Mouse (Mus musculus) liver, embryonic 13.5 days (tissue): ENCODE measurements around the gene Ap4b1. TPM values are rescaled to one million over a fixed set of nuclear protein-coding genes. Genes with fewer than 3 reads are reported as not detected.
"Not testable (repeated sequence)": the region's sequence is repeated elsewhere in the genome, so short reads cannot be mapped to it uniquely, and the experiment has no call there.

Source experiments
- ATAC-seq: fragments of 200-750 bp; cut with Nextera tagmentation; 2 replicates; pipeline ENCODE4 v1.8.0; 2017; ENCODE audit warnings: low read depth, mild to moderate bottlenecking, moderate number of reproducible peaks, moderate library complexity
- DNase-seq: peaks from one replicate; pipeline ENCODE4 v3.0.0; 2022
- H3K27ac ChIP-seq: fragments of 300-500 bp; sonication (generic); 2 replicates; pipeline ENCODE4 v1.5.1; 2015; ENCODE audit warnings: moderate library complexity, mild to moderate bottlenecking, inconsistent platforms
- H3K27me3 ChIP-seq: fragments of 300-500 bp; sonication (generic); 2 replicates; pipeline ENCODE4 v1.6.1; 2015; ENCODE audit warnings: mild to moderate bottlenecking, inconsistent platforms
- H3K36me3 ChIP-seq: fragments of 300-500 bp; sonication (generic); 2 replicates; pipeline ENCODE4 v1.6.1; 2015; ENCODE audit warnings: mild to moderate bottlenecking, inconsistent platforms
- H3K4me1 ChIP-seq: fragments of 300-500 bp; sonication (generic); replicated peaks from 2 replicates; pipeline ENCODE4 v1.6.1; 2015; ENCODE audit warnings: inconsistent platforms
- H3K4me2 ChIP-seq: fragments of 300-500 bp; sonication (generic); 2 replicates; pipeline ENCODE4 v1.6.1; 2015; ENCODE audit warnings: inconsistent platforms, mild to moderate bottlenecking, moderate library complexity
- H3K4me3 ChIP-seq: fragments of 300-500 bp; sonication (generic); replicated peaks from 2 replicates; pipeline ENCODE4 v1.5.1; 2015; ENCODE audit warnings: mild to moderate bottlenecking, inconsistent platforms
- H3K9ac ChIP-seq: fragments of 300-500 bp; sonication (generic); 2 replicates; pipeline ENCODE4 v1.6.1; 2015; ENCODE audit warnings: mild to moderate bottlenecking, inconsistent platforms
- H3K9me3 ChIP-seq: fragments of 300-500 bp; sonication (generic); replicated peaks from 2 replicates; pipeline ENCODE4 v1.6.1; 2016; ENCODE audit warnings: inconsistent platforms
- WGBS: fragments of 180-500 bp; shearing (Covaris S2); methylation state at CpG from one replicate; pipeline ENCODE4 v1.1.7; 2015; ENCODE audit not compliant: insufficient replicate concordance; 5-methylcytosine and 5-hydroxymethylcytosine counted together
- polyA plus RNA-seq: library from polyadenylated mRNA; unstranded; fragments of >200 nt; fragmentation: Nextera tagmentation; extraction: Ambion mirVana; gene quantifications from 2 replicates; pipeline ENCODE4 v1.2.1, GENCODE M21; 2015

Ap4b1 gene
- polyA plus RNA-seq, 1 experiment from 2014 or later, result 13.2 TPM

GRCm38 (mm10) chr3:103835272-103835950 lies 26.1 kb downstream of the Ap4b1 start:
- DNase-seq (no peak), ATAC-seq (no peak)
- H3K4me2 ChIP-seq, result no peak overlapping the region
- peaks cover 25% of the 10 kb centered on the region for H3K4me1 ChIP-seq
- H3K9ac ChIP-seq, result no peak overlapping the region
- H3K9me3 ChIP-seq, result no peaks in the 10 kb centered on the region
- no peaks in the 10 kb centered on the region for H3K27me3 ChIP-seq
- WGBS, result 71% methylated on average over 6 of the region's 6 CpGs
- no peaks in the 10 kb centered on the region for H3K36me3 ChIP-seq
- H3K4me3 ChIP-seq, result no peak overlapping the region
- no peak overlapping the region for H3K27ac ChIP-seq

DNA sequence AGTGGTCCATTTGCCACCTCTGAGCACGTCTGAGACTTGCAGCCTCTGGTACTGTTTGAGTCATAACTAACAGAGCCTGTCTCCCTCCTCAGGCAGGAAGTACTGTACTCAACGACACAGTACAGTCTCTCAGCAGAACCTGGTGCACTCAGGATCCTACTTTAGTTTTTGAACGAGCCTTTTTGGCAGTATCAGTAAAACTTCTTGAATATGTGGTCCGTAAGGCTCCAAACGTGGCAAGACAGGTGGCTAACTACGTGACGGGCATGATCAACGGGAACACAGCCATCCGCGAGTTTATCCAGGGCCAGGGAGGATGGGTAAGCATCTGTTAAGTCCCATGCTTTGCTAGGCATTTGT lies 26.6 kb downstream of the Ap4b1 start:
- H3K27ac ChIP-seq, result no peak overlapping the region
- no peaks in the 10 kb centered on the region for H3K9me3 ChIP-seq
- no peak overlapping the region for H3K4me3 ChIP-seq
- H3K36me3 ChIP-seq, result no peaks in the 10 kb centered on the region
- H3K4me2 ChIP-seq, result no peak overlapping the region
- ATAC-seq (no peak), DNase-seq (no peak)
- no peak overlapping the region for H3K9ac ChIP-seq
- peaks cover 24% of the 10 kb centered on the region for H3K4me1 ChIP-seq
- WGBS, result 72% methylated on average over 10 of the region's 10 CpGs
- H3K27me3 ChIP-seq, result no peaks in the 10 kb centered on the region

GRCm38 (mm10) chr3:103836453-103836852 lies 27.1 kb downstream of the Ap4b1 start:
- no peak for DNase-seq
- no peak for ATAC-seq
- Histone ChIP-seq H3K9me3 (no peaks in the 10 kb centered on the region), H3K4me1 (peaks cover 19% of the 10 kb centered on the region), H3K4me2 (no peak overlapping the region), H3K27me3 (no peaks in the 10 kb centered on the region), H3K27ac (no peak overlapping the region), H3K4me3 (no peak overlapping the region), H3K36me3 (no peaks in the 10 kb centered on the region), H3K9ac (no peak overlapping the region)
- 84% methylated on average over 5 of the region's 5 CpGs for WGBS

DNA sequence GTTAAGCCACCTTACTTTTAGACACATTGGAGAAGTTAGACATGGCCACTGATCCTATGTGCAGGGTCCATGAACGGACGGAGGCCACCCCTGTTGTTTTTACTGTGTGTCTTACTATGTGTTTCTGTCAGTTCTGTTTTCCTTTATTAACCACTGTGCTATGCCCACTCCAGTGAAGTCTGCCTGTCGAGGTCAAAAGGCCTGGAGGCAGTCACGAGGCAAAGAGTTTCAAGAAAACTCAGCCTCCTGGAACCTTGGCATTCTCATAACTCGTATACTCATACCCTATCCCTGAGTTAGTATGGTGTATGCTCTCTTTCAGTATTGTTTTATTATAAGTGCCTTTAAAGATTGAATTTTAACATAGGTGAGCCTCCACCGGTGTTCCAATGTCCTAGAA lies 30.4 kb downstream of the Ap4b1 start:
- Histone ChIP-seq H3K9ac (no peak overlapping the region), H3K4me3 (no peak overlapping the region), H3K27me3 (no peaks in the 10 kb centered on the region), H3K9me3 (no peaks in the 10 kb centered on the region), H3K27ac (no peak overlapping the region), H3K36me3 (no peaks in the 10 kb centered on the region), H3K4me2 (no peak overlapping the region), H3K4me1 (no peaks in the 10 kb centered on the region)
- DNase-seq (no peak), ATAC-seq (no peak)
- 83% methylated on average over 6 of the region's 6 CpGs for WGBS

GRCm38 (mm10) chr3:103840195-103840594 lies 30.9 kb downstream of the Ap4b1 start:
- H3K4me3 ChIP-seq, H3K4me1 ChIP-seq, H3K27me3 ChIP-seq, DNase-seq, H3K4me2 ChIP-seq, H3K27ac ChIP-seq, H3K9me3 ChIP-seq, H3K36me3 ChIP-seq, ATAC-seq, H3K9ac ChIP-seq: not testable (repeated sequence)
- 79% methylated on average over 3 of the region's 3 CpGs for WGBS

DNA sequence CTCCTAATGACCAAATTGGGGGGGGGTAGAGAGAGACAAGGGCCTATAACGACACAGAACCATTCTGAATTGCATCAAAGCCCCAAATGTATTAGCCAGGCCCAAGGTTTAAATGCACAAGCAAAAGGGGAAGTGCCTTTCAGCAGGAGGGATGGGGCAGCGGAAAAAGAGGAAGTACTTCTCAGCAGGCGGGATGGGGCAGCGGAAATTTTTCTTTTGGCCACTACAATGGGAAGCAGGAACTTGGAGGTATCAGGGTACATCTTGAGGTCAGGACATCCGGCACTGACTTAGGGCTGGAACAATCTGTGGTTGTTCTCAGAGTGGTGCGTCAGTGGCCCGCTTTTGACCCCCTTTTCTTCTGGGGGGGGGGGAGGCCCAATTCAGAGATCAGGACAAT lies 31.6 kb downstream of the Ap4b1 start:
- H3K4me1 ChIP-seq, DNase-seq, H3K9me3 ChIP-seq, H3K27me3 ChIP-seq, H3K27ac ChIP-seq, H3K4me3 ChIP-seq, H3K9ac ChIP-seq, H3K36me3 ChIP-seq, ATAC-seq, H3K4me2 ChIP-seq: not testable (repeated sequence)
- 57% methylated on average over 7 of the region's 7 CpGs for WGBS

DNA sequence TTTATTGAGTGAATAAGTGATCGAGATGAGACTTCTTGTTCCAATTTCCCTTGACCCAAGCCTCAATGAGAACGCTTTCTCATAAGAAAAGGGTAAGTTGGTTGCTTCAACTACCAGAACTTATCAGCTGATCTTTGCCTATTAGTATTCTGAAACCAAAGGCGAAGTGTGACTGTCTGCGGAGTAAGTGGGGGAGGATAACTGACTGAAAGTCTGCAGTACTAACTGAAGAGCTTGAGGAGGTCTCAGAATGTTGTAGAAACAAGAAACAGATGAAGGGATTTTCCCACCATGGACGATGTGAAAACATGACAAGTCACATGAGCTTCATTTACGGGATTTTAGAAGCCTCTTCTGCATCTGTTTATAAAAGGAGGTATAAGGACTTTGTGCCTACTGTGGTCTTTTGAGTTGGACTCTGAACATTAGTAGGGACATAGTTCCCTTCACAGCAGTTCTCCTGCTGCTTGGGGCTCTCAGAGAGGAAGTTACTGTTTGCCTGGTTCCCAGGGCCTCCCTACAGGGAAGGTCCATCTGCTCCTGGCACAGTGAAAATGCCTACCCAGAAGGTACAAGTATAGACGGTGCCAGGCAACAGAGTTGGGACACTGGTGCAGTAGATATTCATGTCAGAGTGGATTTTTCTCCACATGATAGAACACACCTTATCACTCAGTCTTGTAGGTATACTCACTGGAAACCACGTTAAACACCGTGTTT lies 41.5 kb downstream of the Ap4b1 start:
- no peaks in the 10 kb centered on the region; the same call in 1 of the 2 replicates for H3K4me1 ChIP-seq
- no peaks in the 10 kb centered on the region for H3K36me3 ChIP-seq
- H3K27ac ChIP-seq, result no peak overlapping the region
- no peak overlapping the region for H3K4me3 ChIP-seq
- no peaks in the 10 kb centered on the region for H3K27me3 ChIP-seq
- H3K9ac ChIP-seq, result no peak overlapping the region
- H3K9me3 ChIP-seq, result no peaks in the 10 kb centered on the region
- no peak for ATAC-seq
- no peak overlapping the region for H3K4me2 ChIP-seq
- DNase-seq, result no peak
- WGBS, result 57% methylated on average over 9 of the region's 9 CpGs

DNA sequence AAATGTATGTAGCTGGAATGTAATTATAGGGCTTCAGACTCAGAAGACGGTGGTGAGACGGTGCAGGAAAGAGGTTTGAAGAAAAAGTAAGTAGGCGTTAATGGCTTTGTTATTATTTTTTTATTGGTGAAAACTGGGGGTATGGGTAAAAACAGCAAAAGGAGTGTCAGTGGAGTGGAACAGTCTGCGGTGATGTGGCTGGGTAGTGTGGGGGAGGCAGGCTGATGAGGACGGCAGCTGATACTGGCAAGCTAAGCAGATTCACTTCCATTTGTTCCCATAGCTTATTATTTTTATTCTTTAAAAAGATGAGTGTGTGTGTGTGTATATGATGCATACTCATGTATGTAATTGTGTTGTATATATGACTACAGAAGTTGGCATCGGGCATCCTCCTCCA lies 42.2 kb downstream of the Ap4b1 start:
- Histone ChIP-seq H3K27me3 (no peaks in the 10 kb centered on the region), H3K36me3 (no peaks in the 10 kb centered on the region), H3K4me3 (no peak overlapping the region), H3K9ac (no peak overlapping the region), H3K4me1 (no peaks in the 10 kb centered on the region; the same call in 1 of the 2 replicates), H3K27ac (no peak overlapping the region), H3K4me2 (no peak overlapping the region), H3K9me3 (no peaks in the 10 kb centered on the region)
- no peak for ATAC-seq
- DNase-seq, result no peak
- WGBS, result 80% methylated on average over 6 of the region's 6 CpGs

GRCm38 (mm10) chr3:103851882-103852281 lies 42.6 kb downstream of the Ap4b1 start:
- no peak overlapping the region for H3K4me3 ChIP-seq
- ATAC-seq, result no peak
- no peaks in the 10 kb centered on the region for H3K27me3 ChIP-seq
- H3K9ac ChIP-seq, result no peak overlapping the region
- WGBS, result 76% methylated on average over 8 of the region's 8 CpGs
- no peaks in the 10 kb centered on the region for H3K9me3 ChIP-seq
- DNase-seq, result no peak
- H3K36me3 ChIP-seq, result no peaks in the 10 kb centered on the region
- H3K4me2 ChIP-seq, result no peak overlapping the region
- no peaks in the 10 kb centered on the region; the same call in 1 of the 2 replicates for H3K4me1 ChIP-seq
- no peak overlapping the region for H3K27ac ChIP-seq

DNA sequence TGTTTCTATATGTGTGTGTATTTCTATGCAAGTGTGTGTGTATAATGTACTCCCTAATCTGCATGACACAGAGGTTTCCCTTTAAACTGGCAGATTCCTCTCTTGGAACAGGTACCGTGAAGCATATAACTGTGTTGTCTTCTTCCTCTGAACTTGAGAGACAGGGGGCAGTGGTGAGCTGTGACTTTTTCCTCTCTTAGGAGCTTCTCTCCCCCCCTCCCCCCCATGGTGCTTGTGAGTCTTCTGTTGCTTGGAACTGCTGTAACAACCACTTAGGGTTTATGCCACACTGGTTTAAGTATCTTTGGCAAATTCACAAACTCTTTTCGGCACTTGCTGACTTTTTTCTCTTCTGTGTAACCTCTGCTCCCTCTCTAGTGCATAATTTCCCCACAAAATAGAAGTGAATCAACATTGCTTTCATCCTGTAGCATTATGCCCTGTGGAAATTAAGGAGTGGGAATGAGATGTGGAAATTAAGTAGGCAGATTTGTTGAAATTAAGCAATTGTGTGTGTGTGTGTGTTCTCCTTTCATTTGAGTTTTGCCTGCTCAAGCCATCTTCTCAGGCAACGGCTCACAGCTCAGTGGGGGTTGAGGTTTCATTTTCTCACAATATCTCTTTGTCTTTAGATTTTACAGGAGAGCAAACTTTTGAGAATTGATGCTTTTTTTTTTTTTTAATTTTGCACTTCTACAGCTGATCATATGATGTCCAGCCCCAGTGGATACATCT lies 43.4 kb downstream of the Ap4b1 start:
- WGBS, result 57% methylated on average over 3 of the region's 3 CpGs
- no peak for ATAC-seq

GRCm38 (mm10) chr3:103853804-103854203 lies 44.5 kb downstream of the Ap4b1 start:
- no peak overlapping the region for H3K27ac ChIP-seq
- H3K9me3 ChIP-seq, result no peaks in the 10 kb centered on the region
- no peaks in the 10 kb centered on the region for H3K36me3 ChIP-seq
- no peak overlapping the region for H3K9ac ChIP-seq
- H3K4me3 ChIP-seq, result no peak overlapping the region
- H3K4me2 ChIP-seq, result no peak overlapping the region
- WGBS, result 73% methylated on average over 8 of the region's 8 CpGs
- no peak for DNase-seq
- H3K4me1 ChIP-seq, result peaks cover 4% of the 10 kb centered on the region; the same call in 1 of the 2 replicates
- no peak for ATAC-seq
- H3K27me3 ChIP-seq, result no peaks in the 10 kb centered on the region

More for the DNA sequence above, 43.4 kb downstream of the Ap4b1 start:
- no peak overlapping the region for H3K27ac ChIP-seq
- no peaks in the 10 kb centered on the region for H3K36me3 ChIP-seq
- H3K9ac ChIP-seq, result no peak overlapping the region
- H3K4me3 ChIP-seq, result no peak overlapping the region
- no peaks in the 10 kb centered on the region for H3K27me3 ChIP-seq
- no peak overlapping the region for H3K4me2 ChIP-seq
- no peaks in the 10 kb centered on the region for H3K9me3 ChIP-seq
- peaks cover 4% of the 10 kb centered on the region; the same call in 1 of the 2 replicates for H3K4me1 ChIP-seq
- DNase-seq, result no peak
